Mouse (Mus musculus) kidney, postnatal 10 days (tissue): ENCODE results near the gene Fip1l1.

Experiments used
- DNase-seq: peaks from one replicate; pipeline ENCODE4 v3.0.0; 2021; ENCODE audit warnings: mixed read lengths

Gene Fip1l1

GRCm38 (mm10) chr5:74617816-74618572 lies 82.7 kb downstream of the Fip1l1 start:
- DNase-seq: no peak

- peak; percentile 31 for DNase-seq
These were observed 83.4 kb downstream of the Fip1l1 start for GRCm38 (mm10) chr5:74618573-74619059.

GRCm38 (mm10) chr5:74621691-74622470 lies 86.6 kb downstream of the Fip1l1 start:
- DNase-seq: no peak

- no peak for DNase-seq
These were observed 88.2 kb downstream of the Fip1l1 start for GRCm38 (mm10) chr5:74623316-74624000.

GRCm38 (mm10) chr5:74624385-74624784 lies 89.1 kb downstream of the Fip1l1 start:
- no peak for DNase-seq

- no peak for DNase-seq
These were observed 92.8 kb downstream of the Fip1l1 start for GRCm38 (mm10) chr5:74628001-74628400.

GRCm38 (mm10) chr5:74632369-74633114 lies 97.3 kb downstream of the Fip1l1 start:
- DNase-seq: peak; percentile 20

- DNase-seq: no peak
These were observed 98.2 kb downstream of the Fip1l1 start for GRCm38 (mm10) chr5:74633453-74633852.

- no peak for DNase-seq
These were observed 99.1 kb downstream of the Fip1l1 start for GRCm38 (mm10) chr5:74634391-74634790.

GRCm38 (mm10) chr5:74639516-74639915 lies 104.3 kb downstream of the Fip1l1 start:
- DNase-seq: peak; percentile 40

GRCm38 (mm10) chr5:74640504-74640903 lies 105.3 kb downstream of the Fip1l1 start:
- DNase-seq: no peak

- peak; percentile 48 for DNase-seq
These were observed 105.8 kb downstream of the Fip1l1 start for GRCm38 (mm10) chr5:74641000-74641399.

- no peak for DNase-seq
These were observed 107.0 kb downstream of the Fip1l1 start for GRCm38 (mm10) chr5:74642291-74642690.

GRCm38 (mm10) chr5:74647584-74647984 lies 112.3 kb downstream of the Fip1l1 start:
- no peak for DNase-seq

GRCm38 (mm10) chr5:74648216-74648615 lies 113.0 kb downstream of the Fip1l1 start:
- no peak for DNase-seq
